Mouse (Mus musculus) WW6 (cell line): ENCODE results near the gene Cnga3.
A peak's percentile ranks its signal among the peaks of the same experiment; 100 is the strongest.

Experiments
- DNase-seq: peaks from one replicate; pipeline ENCODE4 v3.0.0-alpha.2; 2013; ENCODE audit warnings: low read depth, low spot score

Gene Cnga3

DNA sequence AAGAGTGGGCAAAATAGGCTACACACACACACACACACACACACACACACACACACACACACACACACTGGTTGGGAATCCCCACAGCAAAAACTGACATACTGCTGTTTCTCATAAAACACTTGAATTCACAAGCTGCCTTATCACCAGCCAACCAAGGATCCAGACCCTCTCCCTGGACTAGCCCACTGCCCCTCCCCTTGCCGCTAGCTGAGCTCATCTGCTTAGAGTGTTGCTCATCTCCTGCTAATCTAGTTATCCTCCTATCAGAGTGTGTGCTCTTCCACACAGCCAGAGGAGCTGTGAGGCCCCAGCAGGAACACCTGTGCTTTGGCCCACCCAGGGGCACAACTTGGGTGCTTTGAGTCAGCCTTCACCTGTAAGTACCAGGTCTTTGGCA lies at the start of gene Cnga3:
Gene Cnga3 (plus strand): TSS at position 291 of the 400 bp plus-strand sequence.
- DNase-seq: no peak

DNA sequence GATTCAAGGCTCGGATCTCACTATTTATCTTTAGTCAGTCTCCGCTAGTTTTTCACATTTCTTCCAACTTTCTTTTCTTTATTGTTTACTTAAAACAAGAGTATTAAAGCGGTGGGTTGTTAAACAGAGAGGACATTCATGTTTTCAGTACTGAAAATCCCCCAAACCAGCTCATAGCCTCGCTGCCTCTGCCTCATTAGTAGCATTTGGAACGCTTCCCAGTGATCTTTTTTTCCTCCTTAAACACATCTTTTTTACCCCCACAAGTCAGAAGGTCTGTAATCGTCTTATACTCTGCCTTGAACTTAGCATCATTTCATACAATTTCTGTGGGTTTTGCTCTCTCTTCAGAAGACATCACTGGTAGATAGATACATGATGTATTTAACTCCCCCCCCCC lies 48.2 kb upstream of the Cnga3 start:
- no peak for DNase-seq

DNA sequence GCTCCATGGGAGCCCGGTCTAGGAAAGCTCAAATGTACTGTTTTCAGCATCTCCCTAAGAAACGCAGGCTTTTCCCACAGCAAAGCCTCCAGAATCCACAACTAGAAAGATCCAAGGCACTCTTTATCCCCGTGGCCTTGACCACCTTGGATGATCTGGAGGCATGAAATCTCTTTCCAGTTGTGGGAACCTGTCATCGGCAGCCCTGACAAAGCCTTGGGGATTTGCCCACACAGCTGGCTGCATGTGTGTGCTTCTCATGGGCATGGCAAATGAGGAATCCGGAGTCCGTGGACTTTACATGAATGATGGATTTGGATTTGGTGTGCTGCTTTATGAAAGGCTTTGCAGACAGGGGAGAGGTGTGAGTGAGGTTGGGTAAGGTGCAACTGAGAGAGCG lies 46.3 kb upstream of the Cnga3 start:
- DNase-seq: no peak

DNA sequence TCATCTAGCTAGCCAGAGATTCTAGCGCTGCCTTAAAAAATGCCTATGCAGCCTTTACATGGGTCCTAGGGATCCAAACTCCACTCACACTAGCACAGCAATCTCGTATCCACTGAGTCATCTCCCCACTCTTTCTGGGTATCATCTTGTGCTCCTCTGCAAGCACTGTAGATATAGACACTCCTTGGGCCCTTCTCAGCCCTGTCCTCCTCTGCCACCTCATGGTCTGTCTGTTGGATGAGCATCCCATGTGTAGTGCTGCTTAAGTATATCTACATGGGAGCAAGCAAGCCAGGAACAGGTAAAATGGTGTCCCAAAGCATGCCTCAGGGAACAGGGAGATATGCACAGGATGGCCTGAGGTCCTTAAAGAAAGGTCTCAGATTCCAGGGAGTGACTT lies 36.4 kb upstream of the Cnga3 start:
- DNase-seq: no peak

DNA sequence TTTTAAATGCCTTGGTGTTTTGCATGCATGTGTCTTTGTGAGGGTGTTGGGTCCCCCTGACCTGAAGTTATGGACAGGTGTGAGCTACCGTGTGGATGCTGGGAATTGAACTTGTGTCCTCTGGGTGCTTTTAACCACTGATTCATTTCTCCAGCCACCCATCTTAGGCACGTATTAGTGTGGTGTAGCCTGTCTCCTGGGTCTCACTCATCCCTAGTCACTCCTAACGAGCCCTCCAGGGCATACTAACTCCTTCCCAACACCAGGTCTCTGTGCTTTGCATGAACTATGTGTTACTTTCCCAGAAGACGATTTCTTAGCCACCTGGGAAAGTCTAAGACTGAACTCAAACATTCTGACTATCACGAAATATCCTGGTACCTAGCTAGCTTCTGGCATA lies 34.4 kb upstream of the Cnga3 start:
- DNase-seq: no peak

DNA sequence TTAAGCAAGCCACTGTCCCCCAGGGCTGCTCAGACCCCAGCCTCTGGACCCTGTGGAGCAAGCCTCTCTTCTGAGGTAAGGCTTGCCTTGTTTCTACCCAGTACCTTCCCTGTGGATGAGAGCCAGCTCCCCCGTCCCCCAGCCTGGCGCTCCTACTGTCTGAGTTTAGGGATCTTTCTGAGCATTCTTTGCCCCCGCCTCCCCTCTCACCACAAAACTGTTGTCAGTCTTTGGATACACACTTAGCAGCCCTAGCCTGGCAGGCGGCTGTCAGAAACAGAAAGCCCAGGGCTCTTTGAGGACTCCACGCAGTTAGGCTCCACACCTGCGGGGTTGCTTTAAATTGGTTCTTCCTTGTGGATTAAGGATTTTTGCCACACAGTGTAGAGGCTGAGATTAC lies 27.2 kb upstream of the Cnga3 start:
- DNase-seq: no peak

DNA sequence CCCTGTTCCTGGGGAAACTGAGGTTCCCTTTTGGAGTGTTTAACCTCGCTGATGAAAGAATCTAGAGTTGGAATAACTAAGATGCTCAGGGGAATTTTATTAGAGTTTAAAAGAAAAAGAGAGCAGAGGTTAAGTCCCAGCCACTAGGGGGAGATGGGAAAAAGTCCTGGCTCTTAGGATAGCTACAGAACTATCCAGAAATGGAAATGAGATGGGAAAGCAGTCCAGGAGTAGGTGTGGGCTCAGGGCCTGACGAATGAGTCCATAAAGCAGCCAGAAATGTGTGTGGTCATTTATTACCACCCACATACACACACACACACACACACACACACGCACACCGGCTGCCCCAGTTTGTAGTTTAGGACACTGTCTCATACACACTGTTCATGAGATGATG lies 19.6 kb upstream of the Cnga3 start:
- DNase-seq: no peak

DNA sequence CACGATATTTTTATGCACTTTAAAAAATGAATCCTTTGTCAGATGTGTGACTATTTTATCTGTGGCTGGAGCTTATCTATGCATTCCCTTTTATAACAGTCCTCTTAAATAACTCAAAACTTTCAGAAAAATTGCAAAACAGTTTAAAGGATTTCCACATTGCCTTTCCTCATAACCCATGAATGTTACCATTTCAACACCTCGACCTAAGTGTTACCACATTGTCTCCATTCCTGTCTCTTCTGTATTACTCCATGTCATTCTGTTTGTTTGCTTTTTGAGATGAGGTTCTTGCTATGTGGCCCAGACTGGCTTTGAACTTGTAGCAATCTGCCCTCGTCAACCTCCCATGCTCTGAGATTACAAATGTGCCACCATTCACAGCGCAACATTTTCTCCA lies 12.8 kb upstream of the Cnga3 start:
- no peak for DNase-seq

DNA sequence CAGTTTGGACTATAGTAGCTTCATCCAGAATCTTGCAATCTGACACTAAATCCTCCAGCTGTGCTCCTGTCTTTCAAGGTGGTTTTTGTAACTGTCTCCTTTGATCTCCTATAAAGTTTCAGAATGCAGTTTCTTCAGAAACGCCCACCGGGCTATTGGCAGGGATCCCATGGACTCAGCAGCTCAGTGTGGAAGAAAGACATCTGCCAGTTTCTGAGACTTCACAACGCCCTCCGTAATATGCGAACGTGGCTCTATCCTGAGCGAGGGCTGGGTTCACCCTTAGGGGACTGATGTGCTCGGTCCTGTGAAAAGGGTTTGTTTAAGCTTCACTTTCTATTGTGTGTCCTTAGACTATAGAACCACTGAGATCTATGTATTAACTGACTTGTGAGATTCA lies 6.5 kb upstream of the Cnga3 start:
- no peak for DNase-seq

DNA sequence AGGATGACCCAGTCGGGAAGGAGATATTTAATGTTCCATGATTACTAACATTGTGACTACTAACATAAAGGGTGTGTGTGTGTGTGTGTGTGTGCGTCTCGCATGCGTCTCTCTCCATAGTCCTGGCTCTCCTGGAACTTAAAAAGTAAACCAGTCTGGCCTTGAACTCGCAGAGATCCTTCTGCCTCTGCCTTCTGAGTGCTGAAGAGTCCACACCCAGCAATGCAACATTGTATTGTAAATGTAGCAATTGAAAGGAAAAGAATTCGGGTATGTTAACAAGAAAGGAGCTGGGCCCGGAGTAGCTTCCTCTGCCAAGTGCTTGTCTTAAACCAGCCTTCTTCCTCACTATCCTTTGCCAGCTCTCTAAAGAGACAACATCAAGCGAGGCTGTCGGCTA lies 1.9 kb upstream of the Cnga3 start:
- DNase-seq: no peak

DNA sequence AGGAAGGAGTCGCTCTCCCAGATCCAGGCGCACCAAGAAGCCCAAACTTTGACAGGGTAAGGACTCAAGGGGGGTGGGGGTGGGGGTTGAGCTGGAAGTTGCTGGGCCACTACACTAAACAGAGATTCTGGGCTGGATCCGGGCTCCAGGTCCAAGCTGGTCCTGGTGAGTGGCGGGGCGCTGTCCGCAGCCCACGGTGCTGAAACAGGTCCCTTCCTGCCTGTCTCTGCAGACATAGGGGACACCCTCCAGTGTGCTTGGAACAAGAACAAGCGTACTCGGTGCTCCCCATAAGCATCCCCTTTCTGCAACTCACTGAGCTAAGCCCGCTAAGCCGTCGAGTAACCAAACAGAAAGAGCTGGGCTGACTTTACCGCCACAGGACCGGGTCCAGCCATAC lies 4.2 kb downstream of the Cnga3 start:
- DNase-seq: no peak

DNA sequence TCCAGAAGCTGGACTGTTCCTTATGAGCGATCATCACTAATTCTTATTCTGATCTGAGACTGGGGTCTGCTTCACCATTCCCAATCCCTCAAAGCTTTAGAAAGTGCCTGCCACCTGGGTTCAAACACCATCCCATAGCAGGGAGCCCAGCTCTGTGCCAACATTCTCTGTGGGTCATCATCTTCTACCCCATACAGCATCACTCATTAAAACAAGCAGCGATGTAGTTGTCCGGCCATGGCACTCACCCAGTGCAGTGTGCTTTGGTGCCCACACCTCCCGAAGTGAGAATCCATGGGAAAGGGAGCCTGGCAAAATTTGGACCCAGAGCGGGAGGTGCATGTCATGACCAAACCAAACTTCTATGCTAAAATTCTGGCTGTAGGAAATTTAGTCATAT lies 5.4 kb downstream of the Cnga3 start:
- no peak for DNase-seq

DNA sequence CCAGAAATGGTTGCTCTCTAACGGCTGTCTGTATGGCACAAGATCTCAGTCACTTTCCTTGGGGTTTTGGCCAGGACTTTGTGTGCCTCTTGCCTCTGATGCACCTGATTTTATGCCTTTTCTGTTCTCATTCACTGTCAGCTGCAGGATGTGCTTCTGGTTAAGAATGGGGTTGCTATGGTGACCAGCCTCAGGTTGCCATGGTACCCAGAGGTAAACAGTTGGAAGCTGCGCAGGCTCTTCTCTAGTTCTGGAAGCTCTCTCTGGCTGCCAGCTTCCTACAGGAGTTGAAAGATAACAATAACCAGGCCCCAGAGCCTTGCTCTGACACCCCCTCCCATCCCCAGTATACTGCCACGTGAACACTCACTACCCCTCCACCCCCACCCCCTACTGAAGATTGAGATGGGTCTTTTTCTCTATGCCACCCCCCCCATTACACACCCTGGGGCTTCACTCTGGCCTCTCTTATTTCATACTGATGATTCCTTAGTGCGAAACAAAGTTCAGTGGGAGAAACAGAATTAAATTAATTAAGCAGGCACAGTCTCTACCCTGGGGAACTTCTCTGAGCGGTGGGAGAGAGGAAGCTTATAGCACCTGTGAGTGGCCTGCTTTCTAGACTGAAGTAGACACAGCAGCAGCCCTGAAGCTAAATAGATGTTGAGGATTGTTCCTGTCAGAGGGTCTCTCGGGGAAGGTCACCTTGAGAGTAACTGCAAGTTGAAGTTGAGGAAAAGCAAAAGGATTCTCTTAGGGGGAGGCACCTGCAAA lies 6.1 kb downstream of the Cnga3 start:
- DNase-seq: no peak

DNA sequence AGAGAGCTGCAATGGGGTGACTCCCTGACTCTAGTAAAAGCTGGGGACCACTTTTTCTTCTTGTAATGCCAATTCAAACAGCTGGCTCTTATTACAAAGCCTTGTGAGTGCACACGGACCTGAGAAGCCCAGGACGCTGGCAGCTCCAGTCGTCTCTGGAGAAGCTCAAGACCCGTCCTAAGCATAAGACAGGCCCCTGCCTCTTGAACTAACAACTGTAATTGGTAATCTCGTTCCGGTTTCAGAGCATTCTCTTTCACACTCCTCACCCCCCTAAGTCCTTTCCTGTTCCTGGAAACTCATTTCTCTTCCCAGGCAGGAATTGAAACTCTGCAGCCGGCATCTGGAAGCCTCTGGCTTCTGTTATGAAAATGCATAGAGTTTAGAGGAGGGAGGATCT lies 7.8 kb downstream of the Cnga3 start:
- DNase-seq: no peak

DNA sequence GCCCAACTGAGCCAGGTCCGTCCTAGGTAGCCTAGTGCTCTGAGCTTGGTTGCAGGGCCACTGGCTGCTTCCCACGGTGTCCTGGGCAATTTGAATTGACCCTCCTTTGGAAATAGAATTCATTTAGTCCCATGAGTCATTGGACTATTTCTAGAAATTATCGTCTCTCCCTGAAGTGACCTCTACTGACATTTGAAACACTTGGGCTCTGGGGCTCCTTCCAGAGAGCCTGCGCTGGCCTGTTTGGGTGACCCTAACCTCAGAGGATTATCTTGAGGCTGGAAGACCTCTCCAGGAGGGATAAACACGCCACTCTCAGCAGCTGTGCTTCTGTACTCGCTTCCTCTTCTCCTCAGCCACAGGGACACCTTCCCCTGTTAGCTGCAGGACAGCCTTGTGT lies 16.2 kb downstream of the Cnga3 start:
- DNase-seq: no peak

DNA sequence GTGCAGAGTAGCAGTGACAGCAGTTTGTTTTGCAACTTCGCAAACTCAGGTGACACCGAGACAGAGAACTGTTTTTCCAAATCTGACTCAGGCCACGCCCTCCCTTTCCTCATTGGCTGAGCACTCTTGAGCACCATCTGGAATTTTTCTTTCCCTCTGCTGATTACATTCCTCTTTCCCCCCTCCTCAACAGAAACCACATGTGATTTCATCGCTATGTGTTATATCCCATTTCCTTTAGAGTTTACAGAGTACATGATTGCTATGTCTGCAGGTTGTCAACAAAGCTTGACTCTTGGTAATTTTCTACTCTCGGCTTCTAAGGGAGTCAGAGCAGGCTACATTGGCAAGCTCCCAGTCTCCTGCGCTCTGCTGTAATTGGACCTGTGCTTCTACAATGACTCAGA lies 17.1 kb downstream of the Cnga3 start:
- DNase-seq: no peak

DNA sequence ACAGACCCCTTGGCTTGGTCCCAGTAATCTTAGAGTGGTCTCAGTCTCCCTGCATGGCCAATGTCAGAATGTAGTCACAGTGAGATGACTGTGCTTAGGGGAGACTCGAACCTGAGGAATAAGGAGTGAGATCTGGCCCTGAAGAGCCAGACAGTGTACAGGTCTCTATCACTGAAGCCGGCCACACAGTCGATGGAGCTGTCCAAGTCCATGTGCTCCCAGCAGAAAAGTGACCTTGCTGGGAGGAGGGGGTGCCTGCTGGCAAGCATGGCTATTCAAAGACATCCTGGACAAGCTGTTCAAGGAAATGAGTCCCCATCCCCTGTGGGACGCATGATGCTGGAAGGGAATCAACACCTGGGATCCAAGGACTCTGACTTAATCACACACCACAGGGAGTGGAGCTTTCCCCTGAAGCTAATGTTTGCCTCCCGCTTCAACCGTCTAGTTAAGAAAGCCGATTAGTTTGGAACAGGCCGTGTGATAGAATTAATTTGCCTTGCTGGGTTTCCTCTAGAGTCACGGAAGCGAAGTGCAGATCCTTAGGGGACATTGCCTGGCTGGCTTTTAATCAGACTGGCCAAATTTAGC lies 24.9 kb downstream of the Cnga3 start:
- DNase-seq: no peak

DNA sequence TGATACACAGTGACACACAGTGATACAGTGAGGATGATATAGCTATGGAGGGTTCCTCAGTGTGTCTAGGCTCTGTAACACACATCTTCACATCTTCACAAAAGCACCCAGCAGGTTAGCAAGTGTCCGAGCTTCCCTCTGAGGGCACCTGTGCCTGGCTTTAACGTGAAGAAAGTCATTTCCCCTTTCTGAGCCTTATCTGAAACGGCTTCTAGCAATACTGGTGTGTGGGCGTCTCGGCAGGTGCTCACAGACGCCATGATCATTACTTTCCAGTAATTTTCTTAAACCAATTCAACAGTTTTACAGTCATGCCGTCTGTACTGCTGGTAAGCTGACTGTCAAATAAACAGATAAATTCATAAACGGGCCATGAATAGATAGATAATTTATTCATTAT lies 28.0 kb downstream of the Cnga3 start:
- no peak for DNase-seq

DNA sequence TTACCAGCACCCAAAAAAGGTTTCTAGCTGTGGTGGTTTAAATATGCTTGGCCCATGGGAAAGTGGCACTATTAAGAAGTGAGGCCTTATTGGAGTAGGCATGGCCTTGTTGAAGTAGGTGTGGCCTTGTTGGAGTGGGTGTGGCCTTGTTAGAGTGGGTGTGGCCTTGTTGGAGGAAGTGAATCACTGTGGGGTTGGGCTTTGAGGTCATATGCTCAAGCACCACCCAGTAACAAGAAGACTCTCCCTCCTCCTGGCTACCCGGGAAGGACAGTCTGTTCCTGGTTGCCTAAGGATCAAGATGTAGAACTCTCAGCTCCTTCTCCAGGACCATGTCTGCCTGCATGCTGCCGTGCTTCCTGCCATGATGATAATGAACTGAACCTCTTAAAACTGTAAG lies 32.2 kb downstream of the Cnga3 start:
- no peak for DNase-seq

DNA sequence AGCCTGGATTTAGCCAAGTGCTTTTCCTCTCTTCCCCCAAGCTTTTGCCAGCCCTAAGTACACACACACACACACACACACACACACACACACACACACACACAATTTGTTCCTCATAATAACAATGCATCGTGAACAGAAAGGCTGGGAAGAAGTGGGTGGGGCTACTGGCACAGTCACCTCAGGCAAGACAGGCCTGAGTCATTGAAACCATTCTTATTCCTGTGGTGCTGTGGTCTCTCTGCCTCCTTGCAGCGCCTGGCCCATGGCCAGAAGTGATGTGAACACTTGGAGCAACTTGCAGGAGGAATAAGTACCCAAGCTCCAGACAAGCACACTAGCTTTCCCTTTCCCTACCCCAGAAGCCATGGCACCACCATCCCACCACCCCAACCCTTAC lies 34.2 kb downstream of the Cnga3 start:
- DNase-seq: no peak

DNA sequence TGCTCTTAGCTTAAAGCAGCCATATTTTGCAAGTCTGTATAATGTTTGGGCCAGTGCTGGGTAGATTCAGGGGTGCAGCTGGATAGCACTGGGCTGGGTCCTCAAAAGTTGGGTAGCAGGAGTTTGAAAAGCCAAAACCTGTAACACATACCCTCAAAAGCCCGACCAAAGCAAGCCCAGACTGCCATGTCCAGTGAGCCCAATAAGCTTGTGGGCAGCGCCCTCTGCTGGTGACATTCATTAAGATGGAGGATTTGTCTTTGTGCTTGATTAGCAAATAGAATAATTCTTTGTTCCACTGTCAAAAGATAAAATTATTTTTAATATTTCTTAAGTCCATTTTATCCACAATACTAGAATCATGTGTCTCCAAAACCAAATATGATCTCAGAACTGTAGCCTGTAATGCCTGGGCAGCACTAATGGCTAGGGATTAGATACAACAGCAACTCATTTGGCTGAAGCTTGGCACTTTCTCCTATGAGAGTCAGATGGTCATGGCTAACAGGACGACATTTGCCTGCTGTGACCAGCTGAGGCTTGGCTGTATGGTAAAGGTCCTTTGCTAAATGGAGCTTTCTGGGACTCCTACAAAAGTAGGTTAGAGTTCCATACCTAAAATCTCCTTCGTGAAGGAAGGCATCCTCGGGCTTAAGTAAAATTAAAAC lies 36.5 kb downstream of the Cnga3 start:
- peak; percentile 33 for DNase-seq

DNA sequence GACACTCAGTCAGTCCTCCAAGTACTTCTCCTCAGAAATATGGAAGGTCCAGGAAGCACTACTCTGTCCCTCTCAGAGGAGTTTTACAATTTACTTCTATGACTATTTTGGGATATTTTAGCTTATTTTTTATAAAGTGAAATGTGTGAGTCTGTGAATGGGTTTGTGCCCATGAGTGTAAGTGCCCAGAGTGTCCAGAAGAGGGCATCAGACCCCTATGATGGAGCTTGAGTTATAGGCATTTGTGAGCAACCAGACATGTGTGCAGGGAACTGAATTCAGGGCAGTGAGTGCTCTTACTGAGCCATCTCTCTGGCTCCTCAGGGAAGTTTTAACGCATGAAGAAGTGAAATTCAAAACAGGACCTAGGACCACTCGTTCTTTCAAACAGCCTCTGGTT lies 44.2 kb downstream of the Cnga3 start:
- DNase-seq: no peak

DNA sequence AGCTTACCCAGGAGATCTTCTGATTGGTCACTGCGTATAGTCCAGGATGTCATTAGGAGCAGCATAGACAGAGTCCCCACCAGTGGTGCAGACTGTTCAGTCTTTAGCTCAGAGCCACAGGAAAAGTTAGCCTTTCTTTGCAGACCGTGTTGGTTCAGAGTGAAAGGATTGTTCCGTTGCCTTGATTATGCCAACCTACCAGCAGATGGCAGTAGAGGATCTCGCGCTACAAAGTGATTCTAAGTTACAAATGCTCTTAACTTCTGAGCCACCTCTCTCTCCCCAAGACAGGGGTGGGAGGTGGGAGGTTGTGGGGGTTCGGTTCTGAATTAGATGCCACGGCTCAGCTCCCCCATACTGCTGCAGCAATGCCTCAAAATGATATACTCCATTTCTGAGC lies 58.2 kb downstream of the Cnga3 start:
- peak; percentile 38 for DNase-seq
